Mouse (Mus musculus) spleen, adult 2 months (tissue): Measurements from ENCODE around the gene Zfand3.

Experiments
- CTCF ChIP-seq: fragments of 200-500 bp; IDR thresholded peaks from 2 replicates; pipeline ENCODE4 v1.5.1; 2011; ENCODE audit warnings: mild to moderate bottlenecking, inconsistent platforms; ENCODE audit not compliant: insufficient read depth, insufficient read length, insufficient replicate concordance; ENCODE audit errors: extremely low read depth
- POLR2A ChIP-seq: fragments of 200-500 bp; IDR thresholded peaks from 2 replicates; pipeline ENCODE4 v1.6.1; 2011; ENCODE audit warnings: low read depth, low read length, inconsistent platforms

GRCm38 (mm10) chr17:30061100-30061837 is 56.7 kb downstream of the Zfand3 start:
- TF ChIP-seq CTCF, result no peak
- TF ChIP-seq POLR2A, result no peak
